Mouse (Mus musculus): Measurements from ENCODE around the gene Rcn2. TPM values are rescaled to one million over a fixed set of nuclear protein-coding genes. Genes with fewer than 3 reads are reported as not detected.
"Not testable (repeated sequence)": the region's sequence is repeated elsewhere in the genome, so short reads cannot be mapped to it uniquely, and the experiment has no call there.

Rcn2 gene
- total RNA-seq (2021) = 10 to 100 TPM; 28.2 to 33.1 TPM
- long read RNA-seq, experiment 1, transcript Rcn2-201 (7 exons, 2,024 nt) = major isoform, 71 of 77 reads
- long read RNA-seq, experiment 1, partial matches to known transcripts = 2 of 77 reads
- long read RNA-seq, experiment 1, other reads (novel, unspliced or antisense) = 3 of 77 reads
- long read RNA-seq, experiment 2, transcript Rcn2-201 (7 exons, 2,024 nt) = major isoform, 67 of 71 reads
- long read RNA-seq, experiment 2, partial matches to known transcripts = 3 of 71 reads
- long read RNA-seq, experiment 2, other reads (novel, unspliced or antisense) = 1 of 71 reads

DNA sequence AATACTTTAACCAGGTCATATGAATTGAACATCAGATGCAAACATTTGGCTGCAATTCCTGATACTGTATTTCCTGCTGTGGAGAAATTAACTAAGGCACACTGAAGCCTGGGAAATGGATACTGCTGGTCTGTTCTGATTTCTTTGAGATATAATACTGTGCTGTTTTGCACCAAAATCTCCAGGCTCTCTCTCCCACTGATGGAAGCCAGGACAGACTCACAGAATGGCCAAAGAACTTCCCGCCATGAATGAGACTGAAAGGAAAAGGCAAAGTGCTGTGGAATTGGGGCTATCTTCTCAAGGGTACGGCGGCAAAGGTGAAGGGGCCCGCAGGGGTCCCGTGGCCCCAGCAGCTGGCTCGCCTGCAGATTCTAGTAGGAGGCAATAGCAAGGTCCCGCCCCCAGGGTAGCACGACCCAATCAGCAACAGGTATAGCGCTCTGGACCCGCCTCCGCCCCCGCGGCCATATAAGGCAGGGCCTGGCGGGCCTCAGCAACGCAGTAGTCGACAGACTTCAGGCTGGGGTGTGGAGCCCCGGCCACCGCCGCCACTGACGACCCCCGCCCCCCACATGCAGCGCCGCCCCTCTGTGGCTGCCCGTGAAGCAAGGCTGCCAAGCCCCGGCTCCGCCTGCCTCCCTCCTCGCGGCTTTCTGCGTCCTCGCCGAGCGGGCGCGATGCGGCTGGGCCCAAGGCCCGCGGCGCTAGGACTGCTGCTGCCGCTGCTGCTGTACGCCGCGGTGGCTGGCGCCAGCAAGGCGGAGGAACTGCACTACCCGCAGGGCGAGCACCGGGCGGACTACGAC is at the start of gene Rcn2:
Gene Rcn2 (plus strand): TSS at position 474 of the 809 bp plus-strand sequence.
- peak; percentile 93 for DNase-seq

DNA sequence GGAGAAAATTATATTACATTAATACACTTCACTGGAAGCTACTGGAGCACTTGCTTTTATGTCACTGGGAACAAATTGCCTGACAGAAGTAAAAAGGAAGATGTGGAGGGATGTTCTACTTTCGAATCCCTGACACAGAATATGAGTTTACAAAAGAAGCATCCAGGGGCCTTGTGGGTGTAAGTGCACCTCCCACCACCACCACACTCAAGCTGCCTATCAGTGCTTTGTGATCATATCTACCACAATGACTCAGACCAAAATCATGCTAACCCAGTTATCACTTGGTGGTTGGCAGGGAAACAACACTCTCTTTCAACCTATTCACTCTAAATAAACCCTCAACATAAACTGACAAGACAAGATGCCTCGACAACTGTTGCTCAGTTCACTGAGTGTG is 37.0 kb upstream of the Rcn2 start:
- not testable (repeated sequence) for DNase-seq

DNA sequence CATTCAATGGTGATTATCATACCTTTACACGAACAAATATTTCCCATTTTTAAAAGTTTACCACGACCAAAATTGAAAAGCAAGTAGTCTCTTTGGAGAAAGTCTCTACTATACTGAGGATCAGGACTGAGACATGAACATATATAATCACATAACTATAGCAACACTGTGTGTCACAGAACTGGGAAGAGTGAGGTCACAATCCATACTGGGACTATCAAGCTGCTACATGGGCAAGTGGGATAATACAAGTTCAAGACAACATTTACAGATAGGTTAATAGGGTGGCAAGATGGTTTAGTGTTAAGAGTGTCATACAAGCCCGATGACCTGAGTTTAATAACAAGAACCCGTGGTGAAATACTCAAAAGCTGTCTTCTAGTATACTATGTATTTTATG is 31.2 kb upstream of the Rcn2 start, which contains the start of gene 4930563M21Rik:
Gene 4930563M21Rik (minus strand): TSS at position 101 of the 400 bp plus-strand sequence.
- no peak for DNase-seq

DNA sequence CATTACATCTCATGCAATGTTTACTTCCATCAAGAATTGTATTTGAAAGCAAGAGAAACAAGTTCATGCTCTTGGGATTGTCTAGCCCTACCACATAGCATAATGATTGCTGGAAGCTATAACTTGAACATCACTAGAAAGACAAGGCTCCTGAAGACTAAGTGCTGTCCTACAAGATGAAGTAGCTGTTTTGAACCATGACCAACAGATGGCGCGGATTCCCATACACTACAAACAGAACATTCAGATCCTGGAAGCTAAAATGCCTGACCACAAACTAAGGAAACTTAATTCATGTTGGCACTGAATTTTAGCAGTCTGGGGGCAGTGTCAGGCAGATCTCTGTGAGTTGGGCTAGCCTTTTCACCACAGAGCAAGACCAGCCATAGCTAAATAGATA is 16.9 kb upstream of the Rcn2 start:
- DNase-seq = no peak

DNA sequence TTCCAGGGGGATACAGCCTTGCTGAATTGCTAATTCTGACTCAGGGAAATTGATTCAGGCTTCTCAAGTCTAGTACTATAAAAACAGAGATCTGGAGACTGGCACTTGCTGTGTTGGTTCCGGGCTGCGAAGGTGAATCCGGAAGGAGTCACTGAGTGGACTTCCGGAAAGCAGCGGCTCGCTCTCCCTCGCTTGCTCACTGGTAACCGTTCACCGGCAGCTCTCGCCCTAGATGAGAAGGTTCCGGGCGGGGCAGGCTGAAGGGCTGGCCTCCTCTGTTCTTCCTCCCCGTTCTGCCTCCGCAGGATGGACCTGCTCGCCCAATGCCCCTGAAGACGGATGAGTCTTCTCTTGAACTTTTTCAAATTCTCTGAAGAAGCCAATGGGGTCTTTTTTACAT is 14.4 kb upstream of the Rcn2 start:
- DNase-seq = no peak

DNA sequence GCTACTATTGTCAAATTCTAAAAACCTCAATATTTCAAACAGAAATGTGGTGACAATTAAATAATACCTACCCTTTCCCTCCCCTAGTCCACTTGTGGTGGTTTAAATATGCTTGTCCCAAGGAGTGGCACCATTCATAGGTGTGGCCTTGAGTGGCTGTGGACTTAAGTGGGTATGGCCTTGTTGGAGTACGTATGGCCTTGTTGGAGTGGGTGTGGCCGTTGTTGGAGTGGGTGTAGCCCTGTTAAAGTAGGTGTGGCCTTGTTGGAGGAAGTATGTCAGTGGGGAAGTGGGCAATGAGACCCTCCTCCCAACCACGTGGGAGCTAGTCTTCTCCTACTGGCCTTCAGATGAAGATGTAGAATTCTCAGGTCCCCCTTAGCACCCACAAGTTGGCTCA is 9.4 kb upstream of the Rcn2 start:
- DNase-seq = no peak

DNA sequence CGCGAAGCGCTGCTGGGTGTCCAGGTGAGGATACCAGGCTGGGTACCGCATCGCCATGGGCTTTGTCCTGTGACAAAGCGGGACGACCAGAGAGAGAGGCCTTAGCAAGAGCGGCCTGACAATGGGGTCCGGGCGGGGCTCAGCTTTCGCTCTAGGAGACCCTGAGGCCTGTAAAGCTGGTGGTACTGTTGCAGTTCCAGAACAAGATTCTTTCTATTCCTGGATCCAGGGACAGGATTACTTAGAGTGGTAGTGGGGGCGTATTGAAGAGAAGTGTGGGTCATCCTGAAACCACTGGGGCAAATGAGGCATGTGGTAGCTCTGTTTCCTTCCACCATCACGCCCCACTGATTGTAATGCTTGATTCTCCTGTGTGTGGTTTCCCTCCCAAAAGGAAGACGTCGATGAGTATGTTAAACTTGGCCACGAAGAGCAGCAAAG is 556 bp downstream of the Rcn2 start:
- DNase-seq = no peak

DNA sequence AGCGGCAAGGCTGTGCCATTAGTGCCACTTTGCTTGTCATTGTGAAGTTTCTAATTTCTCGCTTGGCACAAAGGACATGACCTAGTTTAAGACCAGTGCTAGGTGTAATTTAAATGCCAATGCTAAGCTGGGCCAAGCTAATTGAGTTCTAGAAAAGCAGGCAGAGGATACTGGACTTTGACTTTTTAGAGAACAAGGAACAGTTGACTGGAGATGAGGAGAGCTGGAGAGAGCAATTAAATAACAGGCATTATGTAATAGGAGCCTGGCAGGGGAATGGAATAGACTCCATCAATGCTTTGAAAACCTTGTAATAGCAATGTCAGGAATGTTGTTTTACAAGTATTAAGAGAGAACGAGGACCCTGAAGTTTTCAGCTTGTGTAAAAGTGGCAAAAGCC is 12.2 kb downstream of the Rcn2 start:
- no peak for DNase-seq

DNA sequence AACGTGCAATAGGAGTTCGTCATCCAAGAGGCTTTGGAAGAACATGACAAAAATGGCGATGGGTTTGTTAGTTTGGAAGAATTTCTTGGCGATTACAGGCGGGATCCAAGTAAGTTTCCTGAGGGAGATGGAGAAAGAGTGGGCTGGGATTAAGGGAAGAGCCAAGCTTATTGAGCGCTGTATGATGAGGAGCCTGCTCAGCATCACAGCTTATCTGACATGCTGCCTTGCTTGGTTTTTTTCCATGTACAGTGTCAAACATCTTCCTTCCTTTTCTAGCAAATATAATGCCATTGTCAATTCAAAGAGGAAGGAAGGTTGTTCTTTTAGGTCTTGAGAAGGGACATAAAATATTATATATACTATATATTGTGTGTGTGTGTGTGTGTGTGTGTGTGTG is 14.5 kb downstream of the Rcn2 start:
- DNase-seq = no peak

DNA sequence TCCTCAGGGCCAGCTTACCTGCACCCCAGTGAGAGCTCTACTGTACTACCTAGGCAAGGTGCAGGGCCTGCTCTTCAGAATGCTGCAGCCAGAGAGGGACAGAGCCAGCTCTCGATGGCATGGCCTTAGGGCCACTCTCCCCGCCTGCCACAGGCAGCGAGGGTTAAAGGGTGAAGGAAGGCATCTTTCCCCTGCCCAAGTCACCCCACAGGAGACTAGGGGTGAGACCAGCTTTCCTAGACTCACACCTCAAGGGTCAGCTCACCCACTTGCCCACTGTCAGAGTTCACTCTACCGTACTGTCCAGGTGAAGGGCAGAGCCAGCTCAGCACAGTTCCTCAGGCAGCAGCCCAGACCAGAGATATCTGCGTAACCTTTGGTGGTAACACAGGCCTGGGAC is 20.7 kb downstream of the Rcn2 start:
- DNase-seq = no peak

DNA sequence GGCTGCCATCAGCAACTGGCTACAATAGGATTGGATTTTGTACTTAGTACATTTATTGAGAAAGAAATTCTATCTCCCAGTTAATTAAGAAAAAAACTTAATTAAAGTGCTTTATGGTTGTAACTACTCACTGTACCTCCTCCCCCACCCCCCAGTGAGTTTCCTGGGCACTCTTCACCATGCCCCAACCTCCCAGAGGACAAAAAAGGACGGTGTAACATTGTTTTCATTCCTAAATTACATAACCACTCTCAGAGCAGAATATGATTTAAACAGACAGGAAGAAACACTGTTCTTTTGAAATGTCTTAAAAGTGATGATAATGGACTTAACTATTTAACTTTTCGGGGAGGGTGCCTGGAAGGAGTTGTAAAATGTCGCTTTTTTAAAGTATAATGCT is 23.4 kb downstream of the Rcn2 start:
- DNase-seq = no peak

DNA sequence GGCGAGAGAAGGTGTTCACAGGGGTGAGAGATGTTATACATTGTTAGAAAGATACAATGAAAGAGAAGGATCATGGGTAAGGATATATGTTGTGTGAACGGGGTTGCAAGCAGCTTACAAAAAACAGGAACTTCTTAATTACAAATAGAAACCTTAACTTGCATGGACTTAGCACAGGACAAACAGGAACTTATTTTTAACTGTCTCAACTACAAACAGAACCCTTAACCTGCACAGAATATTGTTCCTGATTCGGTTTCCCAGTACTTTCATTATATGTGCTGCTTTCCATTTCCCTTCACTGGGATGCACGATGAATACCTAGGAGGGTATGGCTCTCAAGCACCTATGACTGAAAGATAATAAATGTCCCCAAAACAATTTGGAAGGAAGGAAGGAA is 26.3 kb downstream of the Rcn2 start:
- no peak for DNase-seq

DNA sequence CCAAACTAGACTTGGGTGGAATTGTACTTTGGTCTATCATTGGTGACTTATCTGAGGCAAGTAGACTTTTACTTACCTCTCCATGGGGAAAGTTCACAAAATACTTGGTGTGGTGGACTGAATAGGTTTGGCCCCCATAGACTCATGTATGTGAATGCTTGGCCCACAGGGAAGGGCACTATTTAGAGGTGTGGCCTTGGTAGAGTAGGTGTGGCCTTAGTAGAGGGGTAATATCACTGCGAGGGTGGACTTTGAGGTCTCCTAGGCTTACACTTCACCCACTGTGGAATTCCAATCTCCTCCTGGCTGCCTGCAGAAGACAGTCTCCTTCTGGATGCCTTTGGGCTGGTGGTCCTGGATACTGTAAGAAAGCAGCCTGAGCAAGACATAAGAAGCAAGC is 27.0 kb downstream of the Rcn2 start:
- DNase-seq = no peak

DNA sequence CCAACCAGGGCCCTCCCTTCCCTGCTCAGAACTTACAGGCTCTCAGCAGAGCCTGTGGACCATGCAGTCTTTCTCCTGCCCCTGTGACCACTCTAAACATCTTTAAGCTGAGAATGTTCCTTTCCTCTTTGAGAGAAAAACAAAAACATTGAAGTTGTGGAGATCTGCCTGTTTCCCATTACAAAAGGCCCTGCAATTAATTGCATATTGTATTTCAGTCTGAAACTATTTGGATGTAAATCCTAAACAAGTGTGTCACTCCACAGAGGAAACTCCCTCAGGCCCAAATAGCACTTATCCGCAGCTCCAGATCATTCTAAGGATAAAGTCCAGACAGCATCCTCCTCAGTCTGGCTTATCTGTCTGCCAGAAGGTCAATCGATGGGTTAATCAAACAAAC is 31.2 kb downstream of the Rcn2 start:
- no peak for DNase-seq

DNA sequence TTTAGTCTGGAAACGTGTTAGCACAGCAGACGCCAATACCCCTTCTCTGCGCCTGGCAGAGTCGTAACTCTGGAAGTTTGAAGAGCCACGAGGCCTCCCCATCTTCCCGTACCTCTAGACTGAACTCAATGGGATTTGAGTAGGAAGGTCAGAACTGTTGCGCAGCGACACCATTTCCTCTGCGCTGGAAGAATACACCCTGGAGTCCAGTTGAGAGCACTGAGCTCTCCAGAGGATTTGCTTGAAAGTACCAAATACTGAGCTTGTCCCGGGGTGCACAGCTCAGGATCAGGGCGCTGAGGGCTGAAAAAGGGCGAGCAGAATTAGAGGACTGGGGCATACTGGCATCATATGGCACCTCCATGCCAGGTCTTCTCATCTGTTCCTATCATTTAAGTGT is 33.2 kb downstream of the Rcn2 start:
- DNase-seq = no peak

DNA sequence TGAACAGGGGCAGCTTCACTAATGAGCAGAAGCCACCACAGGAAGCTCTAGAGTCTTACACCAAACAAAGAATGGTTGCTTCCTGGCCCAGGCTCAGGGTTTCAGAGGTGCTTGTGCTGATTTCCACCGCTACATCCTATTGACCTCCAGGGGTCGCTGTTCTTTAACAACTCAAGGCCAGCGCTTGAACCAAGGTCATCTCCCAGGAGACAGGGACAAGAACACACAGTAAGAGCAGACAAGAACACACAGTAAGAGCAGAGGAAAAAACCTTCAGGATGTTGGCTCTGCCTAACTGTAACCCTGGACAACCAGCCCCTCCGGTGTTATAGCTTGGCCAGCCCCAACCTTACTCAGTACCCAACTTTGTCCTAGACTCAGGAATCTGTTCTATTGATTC is 33.6 kb downstream of the Rcn2 start:
- peak; percentile 40 for DNase-seq

DNA sequence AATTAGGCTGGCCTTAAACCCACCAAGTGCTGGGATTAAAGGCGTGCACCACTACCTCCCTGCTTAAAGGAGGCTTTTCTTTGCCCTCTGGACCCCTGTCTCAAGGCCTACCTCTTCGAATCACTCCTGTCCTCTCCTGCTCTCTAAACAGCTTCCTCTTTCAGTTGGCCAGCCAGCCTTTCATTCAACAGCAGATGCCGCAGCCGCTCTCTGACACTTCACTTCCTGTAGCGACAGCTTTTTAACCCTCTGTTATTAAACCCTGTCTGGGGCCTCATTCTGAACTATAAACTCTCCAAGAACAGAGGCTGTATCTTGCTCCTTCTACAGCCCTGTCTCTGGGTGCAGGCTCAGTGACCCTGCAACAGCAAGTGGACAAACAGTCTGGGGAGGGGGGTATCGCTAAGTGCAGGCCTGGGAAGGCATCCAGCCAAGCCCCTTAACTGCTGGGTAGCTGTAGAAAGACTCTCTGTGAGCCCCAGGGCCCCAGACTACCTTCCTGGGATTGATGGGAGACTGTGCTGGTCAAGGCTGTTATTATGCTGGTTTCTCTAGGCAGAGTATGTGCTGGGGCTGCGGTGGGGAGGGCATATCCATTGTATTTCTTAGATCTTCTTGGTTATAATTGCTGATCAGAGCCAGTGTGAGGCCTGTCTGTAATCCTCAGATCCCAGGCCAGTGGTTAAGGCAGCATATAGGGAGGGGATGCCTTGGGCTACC is 34.4 kb downstream of the Rcn2 start:
- no peak for DNase-seq

DNA sequence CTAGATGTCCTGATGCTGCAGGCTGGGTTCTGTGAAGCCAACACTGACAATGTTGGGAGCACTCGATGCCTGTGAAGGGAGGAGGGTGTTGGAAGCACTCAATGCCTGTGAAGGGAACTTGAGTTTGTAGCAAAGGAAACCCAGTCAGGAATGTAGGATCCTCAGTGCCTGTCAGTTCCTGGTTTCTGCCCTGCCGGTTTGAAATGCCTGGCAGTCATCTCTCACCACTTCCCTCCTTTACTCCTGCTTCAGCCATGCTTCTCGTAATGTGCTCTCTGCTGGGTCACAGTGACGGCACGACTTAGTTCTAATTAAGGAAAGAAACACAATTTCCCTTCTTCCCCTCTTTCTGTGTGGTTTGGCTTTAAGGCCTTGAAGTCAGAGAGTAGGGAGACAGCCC is 37.9 kb downstream of the Rcn2 start:
- DNase-seq = no peak

DNA sequence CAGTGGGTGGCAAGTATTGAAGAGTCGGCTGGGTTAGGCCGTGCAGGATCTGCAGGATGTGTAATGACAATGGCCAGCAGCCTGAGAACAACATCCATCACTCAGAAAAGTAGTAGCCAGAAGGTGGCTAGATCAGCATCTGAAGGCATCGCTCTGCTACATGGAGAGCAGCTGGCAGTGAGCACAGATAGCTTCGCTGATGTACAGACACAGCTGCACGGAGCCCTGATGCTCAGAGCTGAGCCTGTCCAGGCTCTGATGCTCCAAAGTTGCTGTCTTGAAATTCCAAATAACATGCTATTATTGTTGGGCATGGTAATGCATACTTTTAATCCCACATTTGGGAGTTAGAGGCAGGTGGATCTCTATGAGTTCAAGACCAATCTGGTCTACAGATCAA is 44.9 kb downstream of the Rcn2 start:
- DNase-seq = no peak

DNA sequence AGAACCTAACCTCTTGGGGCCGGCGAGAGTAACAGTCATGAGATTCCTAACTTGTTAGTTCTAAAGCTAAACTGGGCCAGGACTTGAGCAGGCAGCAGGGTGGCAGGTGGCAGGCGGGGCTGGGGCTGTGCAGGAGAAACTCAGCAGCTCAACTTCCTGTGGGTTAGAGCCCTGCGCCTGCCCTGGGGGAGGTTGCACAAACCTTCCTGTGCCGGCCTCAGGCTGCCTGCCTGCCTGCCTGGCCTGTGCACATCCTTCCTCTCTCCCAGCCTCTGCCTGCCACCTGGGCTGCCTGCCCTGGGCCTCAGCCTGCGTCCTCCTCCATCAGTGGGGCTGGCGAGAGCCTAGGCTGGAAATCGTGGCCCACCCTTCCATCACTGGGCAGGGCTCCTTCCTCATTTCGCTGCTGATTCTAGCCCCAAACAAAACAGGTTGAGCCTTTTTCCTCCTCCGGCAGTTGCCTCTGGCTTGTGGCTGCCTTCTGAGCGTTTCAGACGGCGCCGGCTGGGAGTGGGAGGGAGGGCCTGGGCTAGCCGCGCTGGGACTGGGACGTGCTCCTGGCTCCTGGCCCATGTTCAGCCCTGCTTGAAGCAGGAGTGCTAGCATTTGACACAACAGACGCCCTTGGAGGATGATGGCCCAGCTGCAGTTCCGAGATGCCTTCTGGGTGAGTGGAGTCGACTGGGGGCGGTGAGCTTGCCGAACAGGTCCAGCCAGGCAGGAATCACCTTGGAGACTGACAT is 48.3 kb downstream of the Rcn2 start, which contains the start of gene Pstpip1:
Gene Pstpip1 (plus strand): TSS at position 185 of the 743 bp plus-strand sequence.
- DNase-seq = peak; percentile 82

DNA sequence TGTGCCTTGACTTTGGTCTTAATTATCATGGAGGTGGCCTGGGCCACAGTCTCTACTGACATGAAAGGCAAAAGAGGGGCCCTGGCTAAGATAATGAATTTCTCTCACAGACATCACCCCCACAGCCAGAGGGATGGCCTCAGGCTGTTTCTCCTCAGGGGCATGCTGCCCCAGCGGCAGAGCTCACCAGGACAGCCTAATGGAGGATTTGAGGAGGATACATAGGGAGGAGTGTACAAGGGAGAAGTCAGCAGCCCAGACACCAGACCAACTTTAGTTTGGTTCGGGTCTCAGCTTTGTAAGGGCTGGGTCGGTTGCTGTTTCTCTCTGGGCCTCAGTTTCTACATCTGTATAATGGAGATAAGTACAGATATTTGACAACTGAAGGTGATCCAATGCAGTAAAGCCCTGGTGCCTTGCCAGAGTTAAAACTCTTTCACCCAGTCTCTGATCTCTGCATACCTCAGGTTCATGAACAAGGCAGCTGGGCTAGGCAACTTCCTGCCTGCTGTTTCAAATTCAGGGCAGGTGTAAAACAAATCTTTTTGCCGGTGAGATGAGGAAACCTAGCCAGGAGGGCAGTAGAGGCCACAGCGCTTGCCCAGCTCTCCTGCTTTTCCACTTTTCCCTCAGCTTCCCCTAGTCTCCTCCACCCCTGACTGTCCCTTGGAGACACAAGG is 49.0 kb downstream of the Rcn2 start:
- DNase-seq = no peak

DNA sequence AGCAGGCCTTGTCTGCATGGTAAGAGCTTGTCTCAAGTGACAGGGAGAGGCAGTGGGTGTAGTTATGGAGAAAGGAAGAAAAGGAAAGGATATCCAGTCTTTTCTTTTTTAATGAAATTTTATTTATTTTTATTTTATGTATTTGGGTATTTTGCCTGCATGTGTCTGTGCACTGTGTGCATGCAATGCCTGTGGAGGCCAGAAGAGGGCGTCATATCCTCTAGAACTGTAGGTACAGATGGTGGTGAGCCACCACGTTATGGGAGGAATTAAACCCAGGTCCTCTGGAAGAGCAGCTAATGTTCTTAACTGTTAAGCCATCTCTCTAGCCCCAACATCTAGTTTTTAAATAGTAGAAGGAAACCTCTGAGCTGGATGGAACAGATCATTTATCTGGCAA is 50.5 kb downstream of the Rcn2 start:
- no peak for DNase-seq
